Mouse (Mus musculus): Measurements from ENCODE around the gene Foxd1. TPM values are rescaled to one million over a fixed set of nuclear protein-coding genes. Genes with fewer than 3 reads are reported as not detected.

Gene Foxd1
- polyA plus RNA-seq, 1 experiment, result not detected

- TF ChIP-seq CTCF (IDR thresholded peaks at IDR 0.05; ENCODE audit: extremely low read depth, insufficient read length, insufficient replicate concordance, low read depth, low read length), result no peak
- no peaks in the 10 kb centered on the region for H3K36me3 ChIP-seq (ENCODE audit: control insufficient read depth, insufficient read depth, low read length)
- peaks cover 70% of the 10 kb centered on the region for H3K27me3 ChIP-seq (ENCODE audit: control insufficient read depth, insufficient read depth, low read length)
- no peak overlapping the region for H3K4me3 ChIP-seq (ENCODE audit: low read depth, low read length)
- WGBS, result 6% methylated on average over 6 of the region's 8 CpGs
- H3K4me1 ChIP-seq (ENCODE audit: control insufficient read depth, insufficient read depth, insufficient read length, low read length), result peaks cover 3% of the 10 kb centered on the region
- no peak overlapping the region for H3K27ac ChIP-seq (ENCODE audit: insufficient read depth, low read depth, low read length)
These were observed 5.3 kb downstream of the Foxd1 start for GRCm38 (mm10) chr13:98359337-98359736.

- Histone ChIP-seq H3K27ac (ENCODE audit: insufficient read depth, low read depth, low read length) (no peak overlapping the region), H3K27me3 (ENCODE audit: control insufficient read depth, insufficient read depth, low read length) (peaks cover 64% of the 10 kb centered on the region), H3K4me1 (ENCODE audit: control insufficient read depth, insufficient read depth, insufficient read length, low read length) (no peaks in the 10 kb centered on the region), H3K36me3 (ENCODE audit: control insufficient read depth, insufficient read depth, low read length) (no peaks in the 10 kb centered on the region), H3K4me3 (ENCODE audit: low read depth, low read length) (no peak overlapping the region)
- 6% methylated on average over 6 of the region's 6 CpGs for WGBS
- TF ChIP-seq POLR2A (IDR thresholded peaks at IDR 0.05; ENCODE audit: low read depth, low read length) (no peak), CTCF (IDR thresholded peaks at IDR 0.05; ENCODE audit: extremely low read depth, insufficient read length, insufficient replicate concordance, low read depth, low read length) (no peak)
These were observed 6.3 kb downstream of the Foxd1 start for GRCm38 (mm10) chr13:98360391-98360790.

GRCm38 (mm10) chr13:98361161-98361560 lies 7.1 kb downstream of the Foxd1 start:
- WGBS, result 8% methylated on average over 5 of the region's 5 CpGs
- Histone ChIP-seq H3K36me3 (ENCODE audit: control insufficient read depth, insufficient read depth, low read length) (no peaks in the 10 kb centered on the region), H3K4me3 (ENCODE audit: low read depth, low read length) (no peak overlapping the region), H3K4me1 (ENCODE audit: control insufficient read depth, insufficient read depth, insufficient read length, low read length) (no peaks in the 10 kb centered on the region), H3K27me3 (ENCODE audit: control insufficient read depth, insufficient read depth, low read length) (peaks cover 63% of the 10 kb centered on the region), H3K27ac (ENCODE audit: insufficient read depth, low read depth, low read length) (no peak overlapping the region)
- TF ChIP-seq POLR2A (IDR thresholded peaks at IDR 0.05; ENCODE audit: low read depth, low read length), result no peak
- no peak for TF ChIP-seq CTCF (IDR thresholded peaks at IDR 0.05; ENCODE audit: extremely low read depth, insufficient read length, insufficient replicate concordance, low read depth, low read length)

GRCm38 (mm10) chr13:98363046-98363445 lies 9.0 kb downstream of the Foxd1 start:
- Histone ChIP-seq H3K4me1 (ENCODE audit: control insufficient read depth, insufficient read depth, insufficient read length, low read length) (no peaks in the 10 kb centered on the region), H3K36me3 (ENCODE audit: control insufficient read depth, insufficient read depth, low read length) (no peaks in the 10 kb centered on the region), H3K4me3 (ENCODE audit: low read depth, low read length) (no peak overlapping the region), H3K27ac (ENCODE audit: insufficient read depth, low read depth, low read length) (no peak overlapping the region), H3K27me3 (ENCODE audit: control insufficient read depth, insufficient read depth, low read length) (peaks cover 67% of the 10 kb centered on the region)
- WGBS, result 15% methylated on average over 4 of the region's 4 CpGs
- TF ChIP-seq POLR2A (IDR thresholded peaks at IDR 0.05; ENCODE audit: low read depth, low read length) (no peak), CTCF (IDR thresholded peaks at IDR 0.05; ENCODE audit: extremely low read depth, insufficient read length, insufficient replicate concordance, low read depth, low read length) (no peak)

GRCm38 (mm10) chr13:98365081-98365480 lies 11.0 kb downstream of the Foxd1 start:
- peaks cover 60% of the 10 kb centered on the region for H3K27me3 ChIP-seq (ENCODE audit: control insufficient read depth, insufficient read depth, low read length)
- no peak overlapping the region for H3K4me3 ChIP-seq (ENCODE audit: low read depth, low read length)
- no peaks in the 10 kb centered on the region for H3K4me1 ChIP-seq (ENCODE audit: control insufficient read depth, insufficient read depth, insufficient read length, low read length)
- TF ChIP-seq CTCF (IDR thresholded peaks at IDR 0.05; ENCODE audit: extremely low read depth, insufficient read length, insufficient replicate concordance, low read depth, low read length) (no peak), POLR2A (IDR thresholded peaks at IDR 0.05; ENCODE audit: low read depth, low read length) (no peak)
- WGBS, result 5% methylated on average over 8 of the region's 8 CpGs
- H3K27ac ChIP-seq (ENCODE audit: insufficient read depth, low read depth, low read length), result no peak overlapping the region
- H3K36me3 ChIP-seq (ENCODE audit: control insufficient read depth, insufficient read depth, low read length), result no peaks in the 10 kb centered on the region

- Histone ChIP-seq H3K4me3 (ENCODE audit: low read depth, low read length) (no peak overlapping the region), H3K4me1 (ENCODE audit: control insufficient read depth, insufficient read depth, insufficient read length, low read length) (no peaks in the 10 kb centered on the region), H3K27me3 (ENCODE audit: control insufficient read depth, insufficient read depth, low read length) (peaks cover 53% of the 10 kb centered on the region), H3K27ac (ENCODE audit: insufficient read depth, low read depth, low read length) (no peak overlapping the region), H3K36me3 (ENCODE audit: control insufficient read depth, insufficient read depth, low read length) (no peaks in the 10 kb centered on the region)
- TF ChIP-seq POLR2A (IDR thresholded peaks at IDR 0.05; ENCODE audit: low read depth, low read length), result no peak
- no peak for TF ChIP-seq CTCF (IDR thresholded peaks at IDR 0.05; ENCODE audit: extremely low read depth, insufficient read length, insufficient replicate concordance, low read depth, low read length)
- WGBS, result 4% methylated on average over 52 of the region's 52 CpGs
These were observed 11.9 kb downstream of the Foxd1 start for GRCm38 (mm10) chr13:98365766-98366421.

GRCm38 (mm10) chr13:98366469-98367275 lies 12.6 kb downstream of the Foxd1 start:
- Histone ChIP-seq H3K36me3 (ENCODE audit: control insufficient read depth, insufficient read depth, low read length) (no peaks in the 10 kb centered on the region), H3K27me3 (ENCODE audit: control insufficient read depth, insufficient read depth, low read length) (peaks cover 51% of the 10 kb centered on the region), H3K4me1 (ENCODE audit: control insufficient read depth, insufficient read depth, insufficient read length, low read length) (no peaks in the 10 kb centered on the region), H3K27ac (ENCODE audit: insufficient read depth, low read depth, low read length) (no peak overlapping the region), H3K4me3 (ENCODE audit: low read depth, low read length) (no peak overlapping the region)
- 4% methylated on average over 43 of the region's 43 CpGs for WGBS
- no peak for TF ChIP-seq POLR2A (IDR thresholded peaks at IDR 0.05; ENCODE audit: low read depth, low read length)
- TF ChIP-seq CTCF (IDR thresholded peaks at IDR 0.05; ENCODE audit: extremely low read depth, insufficient read length, insufficient replicate concordance, low read depth, low read length), result no peak
